Mouse (Mus musculus) liver, embryonic 11.5 days (tissue): ENCODE measurements around the gene Podn. TPM values are rescaled to one million over a fixed set of nuclear protein-coding genes. Genes with fewer than 3 reads are reported as not detected.

Experiments used
- ATAC-seq: fragments of 200-750 bp; cut with Nextera tagmentation; replicated peaks from 2 replicates; pipeline ENCODE4 v1.8.0; 2017; ENCODE audit warnings: moderate number of reproducible peaks, mild to moderate bottlenecking, moderate TSS enrichment, moderate library complexity; ENCODE audit not compliant: low FRiP score
- DNase-seq: peaks from one replicate; pipeline ENCODE4 v3.0.0-alpha.2; 2017; ENCODE audit warnings: low spot score
- H3K27ac ChIP-seq: fragments of 300-500 bp; sonication (generic); 2 replicates; pipeline ENCODE4 v1.5.1; 2014; ENCODE audit warnings: mild to moderate bottlenecking, low read depth, low read length, control low read depth
- H3K27me3 ChIP-seq: fragments of 300-500 bp; sonication (generic); replicated peaks from 2 replicates; pipeline ENCODE4 v1.6.1; 2014; ENCODE audit warnings: low read length, mixed read lengths; ENCODE audit not compliant: control insufficient read depth, insufficient read depth
- H3K36me3 ChIP-seq: fragments of 300-500 bp; sonication (generic); 2 replicates; pipeline ENCODE4 v1.6.1; 2014; ENCODE audit warnings: mild to moderate bottlenecking, low read length, moderate library complexity, mixed read lengths; ENCODE audit not compliant: control insufficient read depth, insufficient read depth
- H3K4me1 ChIP-seq: fragments of 300-500 bp; sonication (generic); replicated peaks from 2 replicates; pipeline ENCODE4 v1.6.1; 2014; ENCODE audit warnings: low read length, mixed read lengths; ENCODE audit not compliant: control insufficient read depth, insufficient read depth
- H3K4me2 ChIP-seq: fragments of 300-500 bp; sonication (generic); 2 replicates; pipeline ENCODE4 v1.6.1; 2014; ENCODE audit warnings: mild to moderate bottlenecking, control low read depth, moderate library complexity
- H3K4me3 ChIP-seq: fragments of 300-500 bp; sonication (generic); 2 replicates; pipeline ENCODE4 v1.5.1; 2014; ENCODE audit warnings: low read depth, low read length, control low read depth
- H3K9ac ChIP-seq: fragments of 300-500 bp; sonication (generic); 2 replicates; pipeline ENCODE4 v1.6.1; 2014; ENCODE audit warnings: low read depth, low read length, control low read depth
- H3K9me3 ChIP-seq: fragments of 300-500 bp; sonication (generic); 2 replicates; pipeline ENCODE4 v1.6.1; 2016; ENCODE audit warnings: low read length, inconsistent platforms, mixed read lengths; ENCODE audit not compliant: control insufficient read depth
- WGBS: fragments of 180-500 bp; shearing (Covaris S2); extraction: QIAGEN DNeasy Blood & Tissue Kit; methylation state at CpG from one replicate; pipeline ENCODE4 v1.1.7; 2014; 5-methylcytosine and 5-hydroxymethylcytosine counted together
- microRNA-seq: library from miRNA; unstranded; fragments of <30 nt; microRNA quantifications from one replicate; pipeline ENCODE4, GENCODE M21; 2017; ENCODE audit warnings: borderline number of aligned reads
- polyA plus RNA-seq: library from polyadenylated mRNA; unstranded; fragments of >200 nt; fragmentation: Nextera tagmentation; extraction: Ambion mirVana; gene quantifications from 2 replicates; pipeline ENCODE4 v1.2.1, GENCODE M21; 2014

Podn gene
- polyA plus RNA-seq, 1 experiment from 2014 or later = 0.92 TPM

DNA sequence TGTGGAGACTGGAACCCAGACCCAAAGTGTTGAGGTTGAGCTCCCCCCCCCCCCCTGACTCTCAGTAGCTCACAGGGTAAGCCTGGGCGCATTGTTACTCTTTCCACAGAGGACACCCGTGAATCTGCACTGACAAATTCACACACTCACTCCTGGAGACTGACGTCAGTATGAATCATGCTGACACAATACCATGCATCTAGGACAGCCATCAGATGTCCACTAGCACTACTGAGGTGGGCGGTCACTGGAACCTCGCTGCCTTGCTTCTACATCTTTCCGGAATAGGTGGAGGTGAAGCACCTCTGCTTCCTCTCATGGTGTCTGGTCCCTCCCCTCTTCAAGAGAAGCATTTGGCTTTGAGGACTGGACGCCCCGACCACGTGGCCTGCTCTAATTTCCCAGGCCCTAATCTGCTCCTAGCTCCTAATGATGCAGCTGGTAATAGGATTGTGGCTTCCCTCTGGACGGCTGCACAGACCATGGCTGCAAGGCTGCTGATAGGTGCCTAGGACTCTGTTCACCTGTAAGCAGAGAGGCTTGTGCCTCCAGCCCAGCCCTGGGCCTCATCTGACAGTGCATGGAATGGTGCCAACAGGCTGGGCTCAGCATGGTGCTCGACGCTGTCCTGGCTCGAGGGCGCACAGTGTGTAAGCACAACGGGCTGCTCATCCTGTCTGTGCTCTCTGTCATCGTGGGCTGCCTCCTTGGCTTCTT, 128.1 kb downstream of the Podn start, which contains the start of gene Slc1a7:
Slc1a7 (plus strand) TSS at position 367 of the 717 bp plus-strand sequence.
- no peaks in the 10 kb centered on the region for H3K9me3 ChIP-seq
- no peaks in the 10 kb centered on the region for H3K36me3 ChIP-seq
- DNase-seq (no peak), ATAC-seq (no peak)
- no peak within 1 kb of the TSS for H3K9ac ChIP-seq
- no peak within 1 kb of the TSS for H3K4me2 ChIP-seq
- 81% methylated on average over 16 of the region's 16 CpGs for WGBS
- H3K27ac ChIP-seq = no peak within 1 kb of the TSS
- no peaks in the 10 kb centered on the region for H3K4me1 ChIP-seq
- H3K27me3 ChIP-seq = no peaks in the 10 kb centered on the region
- H3K4me3 ChIP-seq = no peak within 1 kb of the TSS

DNA sequence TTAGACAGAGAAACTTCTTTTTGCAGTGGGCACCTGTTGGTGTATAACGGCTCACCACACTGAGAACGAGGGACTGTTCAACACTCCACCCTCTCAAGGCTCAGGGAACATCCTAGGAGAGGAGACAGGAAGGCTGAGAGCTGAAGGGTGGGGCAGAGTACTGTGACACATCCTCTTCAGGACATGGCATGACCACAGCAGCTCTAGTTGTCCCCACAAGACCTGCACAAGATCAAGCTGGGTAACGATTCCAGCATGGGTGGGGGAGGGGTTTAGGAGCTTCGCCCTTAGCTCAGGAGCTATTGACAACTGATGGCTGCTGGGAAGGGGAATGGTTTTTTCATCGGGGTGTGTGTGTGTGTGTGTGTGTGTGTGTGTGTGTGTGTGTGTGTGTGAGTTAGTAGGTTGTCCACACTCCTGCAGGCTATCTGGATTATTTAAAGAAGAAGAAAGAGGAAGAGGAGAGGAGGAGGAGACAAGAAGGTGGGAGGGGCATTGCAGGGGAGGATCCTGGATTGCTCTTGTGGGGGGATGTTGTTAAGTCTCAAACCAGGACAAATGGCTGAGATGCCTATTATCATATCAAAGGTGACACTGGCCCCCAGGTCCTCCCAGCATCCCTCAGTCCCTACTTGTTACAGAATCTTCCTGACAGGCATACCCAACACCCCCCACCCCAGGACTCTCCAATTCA, 129.7 kb downstream of the Podn start:
- H3K9me3 ChIP-seq = no peaks in the 10 kb centered on the region
- no peak for ATAC-seq
- H3K27ac ChIP-seq = no peak overlapping the region
- no peaks in the 10 kb centered on the region for H3K4me1 ChIP-seq
- no peak overlapping the region; the same call in 1 of the 2 replicates for H3K4me2 ChIP-seq
- DNase-seq = no peak
- WGBS = 31% methylated on average over 5 of the region's 5 CpGs
- H3K4me3 ChIP-seq = no peak overlapping the region
- H3K36me3 ChIP-seq = no peaks in the 10 kb centered on the region
- no peaks in the 10 kb centered on the region; the same call in 1 of the 2 replicates for H3K27me3 ChIP-seq
- no peak overlapping the region for H3K9ac ChIP-seq

Small RNAs within 50 kb of the gene (microRNA-seq; reads per million reads assigned to microRNA genes)
- gene Mir6397 = not detected

Other genes starting within 250 kb of the Podn start
- 215 and 224 TPM in 2 replicates for gene Magoh, start 216.7 kb downstream of the Podn start, polyA plus RNA-seq
- gene 0610037L13Rik, start 206.6 kb downstream of the Podn start, polyA plus RNA-seq = 89.2 and 90.7 TPM in 2 replicates
- 52.8 and 63.7 TPM in 2 replicates for gene Cpt2, start 172.8 kb downstream of the Podn start, polyA plus RNA-seq
- gene Slc1a7, start 128.1 kb downstream of the Podn start, polyA plus RNA-seq = not detected in 2 replicates
- 231 and 232 TPM in 2 replicates for gene Scp2, start 48.6 kb upstream of the Podn start, polyA plus RNA-seq
- 17.6 and 20.4 TPM in 2 replicates for gene Echdc2, start 69.0 kb upstream of the Podn start, polyA plus RNA-seq
- gene Zyg11a, start 121.6 kb upstream of the Podn start, polyA plus RNA-seq = 0.18 and 0.23 TPM in 2 replicates
- gene Zyg11b, start 204.7 kb upstream of the Podn start, polyA plus RNA-seq = 8.8 and 9.1 TPM in 2 replicates
- 43.1 and 44.2 TPM in 2 replicates for gene Coa7, start 231.7 kb upstream of the Podn start, polyA plus RNA-seq